Mouse (Mus musculus) erythroblast, embryonic 14.5 days (primary cell): ENCODE data around the gene Acp2. TPM values are rescaled to one million over a fixed set of nuclear protein-coding genes. Genes with fewer than 3 reads are reported as not detected.
A peak's percentile ranks its signal among the peaks of the same experiment; 100 is the strongest.

ENCODE experiments used
- H3K27me3 ChIP-seq: 2 replicates; pipeline ENCODE4 v1.6.1; 2012; ENCODE audit warnings: inconsistent platforms; ENCODE audit not compliant: control insufficient read depth
- H3K36me3 ChIP-seq: 2 replicates; pipeline ENCODE4 v1.6.1; 2012; ENCODE audit warnings: mild to moderate bottlenecking, inconsistent platforms; ENCODE audit not compliant: control insufficient read depth
- H3K4me1 ChIP-seq: 2 replicates; pipeline ENCODE4 v1.6.1; 2012; ENCODE audit warnings: inconsistent platforms; ENCODE audit not compliant: control insufficient read depth
- H3K4me3 ChIP-seq: replicated peaks from 2 replicates; pipeline ENCODE3; 2012; ENCODE audit warnings: moderate library complexity, mild to moderate bottlenecking, inconsistent platforms
- H3K9me3 ChIP-seq: 2 replicates; pipeline ENCODE4 v1.6.1; 2012; ENCODE audit warnings: low read length, inconsistent platforms, mixed read lengths; ENCODE audit not compliant: control insufficient read depth
- GATA1 ChIP-seq: IDR thresholded peaks from 2 replicates; pipeline ENCODE4 v1.6.1; 2012; ENCODE audit warnings: low read length, inconsistent platforms, mixed read lengths
- TAL1 ChIP-seq: IDR thresholded peaks from 3 replicates; pipeline ENCODE4 v1.6.1; 2012; ENCODE audit warnings: low read length, inconsistent platforms, mixed read lengths
- polyA plus RNA-seq: library from polyadenylated mRNA; stranded (reverse); fragments of >175 nt; gene quantifications from 2 replicates; pipeline ENCODE4 v1.2.3, GENCODE M21; 2012

The Acp2 gene
- polyA plus RNA-seq, 1 experiment = 0.16 TPM

DNA sequence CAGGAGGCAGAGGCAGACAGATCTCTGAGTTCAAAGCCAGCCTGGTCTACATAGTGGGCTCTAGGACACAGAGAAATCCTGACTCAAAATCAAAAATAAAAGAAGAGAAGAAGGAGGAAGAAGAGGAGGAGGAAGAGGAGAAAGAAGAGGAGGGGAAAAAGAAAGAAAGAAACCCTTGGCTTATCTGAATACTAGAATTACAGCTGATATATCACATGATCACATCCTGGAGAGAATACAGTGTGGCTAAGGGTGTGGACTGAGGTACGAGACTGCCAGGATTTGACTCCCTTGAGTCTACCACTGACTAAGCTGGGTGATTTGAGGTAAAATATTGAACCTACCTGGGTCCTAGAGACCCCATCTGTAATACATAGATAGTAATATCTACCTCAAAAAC lies 16.5 kb upstream of the Acp2 start:
- peaks cover 16% of the 10 kb centered on the region for H3K27me3 ChIP-seq
- no peaks in the 10 kb centered on the region for H3K9me3 ChIP-seq
- no peak overlapping the region for H3K4me3 ChIP-seq
- peaks cover 31% of the 10 kb centered on the region for H3K4me1 ChIP-seq
- TF ChIP-seq TAL1 (no peak), GATA1 (no peak)
- no peaks in the 10 kb centered on the region; the same call in 1 of the 2 replicates for H3K36me3 ChIP-seq

DNA sequence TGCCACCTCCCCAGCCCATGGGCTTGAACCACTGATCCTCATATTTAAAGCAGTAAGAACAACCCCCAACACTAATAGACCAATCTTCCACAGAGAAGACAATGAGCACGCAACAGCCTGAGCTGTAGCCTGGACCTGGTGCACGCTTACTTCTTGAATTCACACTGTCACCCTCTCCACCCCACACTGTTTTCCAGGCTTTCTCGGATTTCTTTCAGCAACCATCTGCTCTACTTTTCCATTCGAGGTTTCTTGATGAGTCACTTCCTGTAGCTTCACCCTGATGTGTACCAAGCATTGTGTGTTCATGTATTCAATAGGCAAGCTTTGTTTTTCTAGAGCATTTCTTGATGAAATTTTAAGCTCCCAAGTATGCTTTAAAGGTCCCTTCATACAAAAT lies 15.3 kb upstream of the Acp2 start:
- peaks cover 21% of the 10 kb centered on the region for H3K4me1 ChIP-seq
- no peak for TF ChIP-seq GATA1
- TF ChIP-seq TAL1 = no peak
- H3K36me3 ChIP-seq = no peaks in the 10 kb centered on the region; the same call in 1 of the 2 replicates
- no peaks in the 10 kb centered on the region for H3K9me3 ChIP-seq
- H3K4me3 ChIP-seq = no peak overlapping the region
- H3K27me3 ChIP-seq = peaks cover 10% of the 10 kb centered on the region

DNA sequence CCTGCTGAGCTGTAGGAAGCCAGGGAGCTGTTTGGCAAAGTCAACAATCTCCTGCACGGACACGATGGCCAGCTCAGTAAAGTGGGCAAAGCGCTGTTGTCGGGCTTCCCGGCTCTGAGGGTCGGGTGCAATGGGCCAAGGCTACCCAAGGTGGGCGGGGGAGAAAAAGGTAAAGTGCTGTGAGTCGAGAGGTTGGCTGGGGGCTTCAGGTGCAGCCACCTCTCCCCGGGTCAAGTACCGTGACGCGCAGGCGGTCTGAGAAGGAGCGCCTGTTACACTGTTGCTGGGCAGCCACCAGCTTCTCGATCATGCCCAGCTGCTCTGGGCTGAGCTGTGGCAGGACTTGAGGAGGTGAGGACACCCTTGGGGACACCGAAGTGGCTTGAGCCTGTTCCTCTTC lies 12.2 kb upstream of the Acp2 start:
- no peaks in the 10 kb centered on the region; the same call in 1 of the 2 replicates for H3K36me3 ChIP-seq
- peaks cover 30% of the 10 kb centered on the region for H3K27me3 ChIP-seq
- no peak for TF ChIP-seq GATA1
- no peak for TF ChIP-seq TAL1
- no peak overlapping the region for H3K4me3 ChIP-seq
- H3K9me3 ChIP-seq = no peaks in the 10 kb centered on the region
- H3K4me1 ChIP-seq = peaks cover 8% of the 10 kb centered on the region

DNA sequence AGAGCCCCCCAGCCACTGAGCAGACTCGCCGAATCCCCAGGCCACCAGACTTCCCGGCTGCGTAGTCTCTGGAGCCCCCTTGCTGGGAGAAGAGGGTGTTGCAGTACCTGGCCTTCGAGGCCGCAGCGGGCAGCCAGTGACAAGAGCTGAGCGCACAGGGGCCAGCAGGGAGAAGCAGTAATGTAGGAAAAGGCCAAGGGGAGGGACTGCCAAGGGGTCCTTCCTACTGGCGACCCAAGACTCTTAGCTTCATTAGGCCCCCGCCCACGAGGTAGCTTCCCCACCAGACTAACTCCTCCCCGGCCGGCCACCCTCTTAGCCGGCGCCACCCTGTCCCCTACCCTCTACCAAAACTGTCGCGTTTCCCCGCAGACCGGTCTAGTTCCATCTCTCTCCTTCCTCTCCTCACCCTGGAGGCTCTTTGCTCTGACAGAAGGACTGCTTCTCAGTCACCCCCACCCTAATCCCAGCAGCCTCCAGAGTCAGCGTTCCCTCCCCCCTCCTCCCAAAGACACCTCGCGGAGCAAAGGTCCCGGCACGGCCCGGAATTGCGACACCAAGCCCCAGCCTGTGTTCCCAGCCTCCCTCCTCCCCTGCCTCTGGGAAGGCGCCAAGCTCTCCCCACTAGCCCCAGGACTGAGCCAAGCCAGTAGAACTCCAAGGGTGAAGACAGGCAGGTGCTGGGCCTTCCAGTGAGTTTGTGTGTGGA lies 7.9 kb upstream of the Acp2 start:
- Histone ChIP-seq H3K27me3 (peaks cover 45% of the 10 kb centered on the region), H3K36me3 (no peaks in the 10 kb centered on the region; the same call in 1 of the 2 replicates), H3K4me3 (peak overlapping the region; percentile 46), H3K9me3 (no peaks in the 10 kb centered on the region), H3K4me1 (peaks cover 8% of the 10 kb centered on the region)
- TF ChIP-seq TAL1 = no peak

DNA sequence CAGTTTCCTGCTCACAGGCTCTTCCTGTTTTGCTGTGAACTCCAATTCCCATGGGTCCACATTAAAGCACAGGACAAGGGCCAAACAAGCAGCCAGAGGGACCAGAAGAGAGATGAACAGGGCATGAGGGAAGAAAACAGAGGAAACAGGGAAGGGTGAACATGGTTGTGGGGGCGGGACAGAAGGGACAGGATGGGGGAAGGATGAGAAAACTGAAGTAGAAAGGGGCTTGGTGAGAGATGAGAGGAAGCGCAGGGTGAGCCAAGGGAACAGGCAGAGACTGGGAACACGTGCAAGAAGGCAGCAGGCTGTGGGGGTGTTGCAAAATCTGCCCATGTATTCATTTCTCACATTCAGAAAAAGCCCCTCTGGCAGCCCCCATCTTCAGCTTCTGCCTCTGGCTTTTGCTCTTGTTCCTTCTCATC lies 6.1 kb upstream of the Acp2 start:
- Histone ChIP-seq H3K36me3 (no peaks in the 10 kb centered on the region; the same call in 1 of the 2 replicates), H3K9me3 (no peaks in the 10 kb centered on the region), H3K4me1 (peaks cover 11% of the 10 kb centered on the region), H3K4me3 (no peak overlapping the region), H3K27me3 (peaks cover 43% of the 10 kb centered on the region)
- TF ChIP-seq GATA1 = no peak
- no peak for TF ChIP-seq TAL1

DNA sequence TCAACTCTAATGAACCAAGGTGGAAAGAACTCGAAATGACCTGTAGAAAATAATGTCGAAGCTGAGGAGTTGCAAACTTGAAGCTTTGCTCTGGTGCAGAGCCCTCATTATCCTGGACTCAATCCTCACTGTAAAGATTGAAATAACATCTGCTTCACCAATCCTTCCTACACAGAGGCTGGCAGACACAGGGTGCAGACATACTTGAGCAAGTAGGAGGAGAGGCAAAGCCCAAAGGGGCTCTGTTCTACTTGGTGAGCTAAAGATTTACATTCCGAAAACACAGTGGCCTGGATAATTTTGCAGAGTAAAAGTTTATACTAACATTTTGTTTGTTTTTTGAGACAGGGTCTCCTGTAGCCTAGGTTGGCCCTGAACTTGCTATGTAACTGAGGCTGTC lies 3.8 kb upstream of the Acp2 start:
- Histone ChIP-seq H3K36me3 (no peaks in the 10 kb centered on the region), H3K4me1 (peaks cover 31% of the 10 kb centered on the region), H3K27me3 (peaks cover 31% of the 10 kb centered on the region), H3K4me3 (no peak overlapping the region), H3K9me3 (no peaks in the 10 kb centered on the region)
- TF ChIP-seq TAL1 = no peak
- no peak for TF ChIP-seq GATA1

DNA sequence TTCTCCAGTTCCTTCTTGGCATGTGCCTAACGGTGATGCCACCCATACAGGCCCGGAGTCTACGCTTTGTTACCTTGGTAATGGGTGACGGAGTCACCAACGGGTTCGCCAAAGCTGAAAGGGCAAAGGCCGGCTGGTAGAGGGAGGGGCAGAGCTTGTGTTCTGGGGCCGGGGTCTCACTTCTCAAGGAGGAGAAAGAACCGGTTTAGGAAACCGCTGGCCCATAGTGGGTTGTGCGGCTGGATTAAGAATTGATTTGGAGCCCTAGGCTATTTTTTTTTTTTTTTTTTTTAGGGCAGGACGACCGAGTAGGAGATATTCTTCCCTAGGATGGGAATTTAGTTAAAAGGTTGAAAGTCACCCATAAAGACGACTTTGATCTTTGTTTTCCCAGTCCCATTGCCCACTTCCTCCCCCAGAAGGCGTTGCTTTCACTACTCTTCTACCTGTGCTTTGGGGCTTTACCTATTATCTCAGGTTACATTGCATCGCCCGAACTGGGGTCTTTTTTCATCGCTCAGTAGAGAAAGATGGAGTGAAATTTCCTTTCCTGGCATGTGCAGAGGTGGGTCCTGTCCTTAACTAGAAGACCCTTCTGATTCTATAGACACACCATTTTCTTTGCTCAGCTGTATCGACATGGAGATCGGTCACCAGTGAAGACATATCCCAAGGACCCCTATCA lies 429 bp downstream of the Acp2 start:
- H3K4me3 ChIP-seq = peak overlapping the region; percentile 85
- no peaks in the 10 kb centered on the region for H3K9me3 ChIP-seq
- H3K4me1 ChIP-seq = peaks cover 29% of the 10 kb centered on the region
- TF ChIP-seq TAL1 (no peak), GATA1 (no peak)
- peaks cover 26% of the 10 kb centered on the region for H3K36me3 ChIP-seq
- H3K27me3 ChIP-seq = no peaks in the 10 kb centered on the region

DNA sequence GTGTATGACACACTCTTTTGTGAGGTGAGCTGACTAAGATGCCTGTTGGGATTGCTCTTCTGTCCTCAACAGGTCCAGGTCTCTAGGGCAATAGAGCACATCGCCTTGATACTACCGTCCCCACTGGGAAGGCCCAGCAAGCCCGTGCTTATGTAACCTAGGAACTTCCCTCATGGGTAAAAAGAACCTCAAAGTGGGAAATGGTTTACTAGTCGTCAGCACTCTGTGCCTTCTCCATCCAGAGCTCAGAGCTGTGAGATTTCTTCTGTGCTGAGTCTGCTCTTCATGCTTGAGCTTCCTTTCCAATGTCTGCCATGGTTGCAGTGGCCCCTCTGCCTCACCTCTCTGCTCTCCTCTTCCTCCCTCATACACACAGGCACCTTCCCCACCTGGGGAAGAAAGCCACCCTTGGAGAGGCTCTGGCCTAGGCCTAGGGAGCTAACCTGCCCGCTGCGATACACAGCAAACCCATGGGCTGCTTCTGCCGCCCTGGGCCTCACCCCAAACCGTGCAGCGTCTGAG lies 3.6 kb downstream of the Acp2 start:
- Histone ChIP-seq H3K4me1 (peaks cover 29% of the 10 kb centered on the region), H3K36me3 (peaks cover 54% of the 10 kb centered on the region), H3K4me3 (no peak overlapping the region), H3K27me3 (no peaks in the 10 kb centered on the region), H3K9me3 (no peaks in the 10 kb centered on the region)
- TF ChIP-seq GATA1 = no peak
- TF ChIP-seq TAL1 = no peak

DNA sequence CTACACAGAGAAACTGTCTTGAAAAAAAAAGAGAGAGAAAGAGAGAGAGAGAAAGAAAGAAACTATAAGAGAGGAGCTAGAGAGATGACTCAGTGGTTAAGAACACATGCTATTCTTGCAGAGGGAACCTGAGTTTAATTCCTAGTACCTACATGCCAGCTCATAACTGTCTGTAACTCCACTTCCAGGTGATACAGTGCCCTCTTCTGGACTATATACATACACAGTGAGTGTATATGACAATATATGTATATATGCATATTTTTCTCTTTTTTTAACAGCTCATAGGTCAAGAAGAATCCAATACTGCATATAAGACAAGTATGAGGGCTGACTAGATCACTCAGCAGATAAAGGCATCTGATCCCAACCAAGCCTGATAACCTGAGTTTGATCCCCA lies 10.6 kb downstream of the Acp2 start:
- H3K4me1 ChIP-seq = no peaks in the 10 kb centered on the region
- H3K9me3 ChIP-seq = no peaks in the 10 kb centered on the region
- no peak overlapping the region for H3K4me3 ChIP-seq
- peaks cover 68% of the 10 kb centered on the region for H3K36me3 ChIP-seq
- no peaks in the 10 kb centered on the region for H3K27me3 ChIP-seq
- TF ChIP-seq GATA1 (no peak), TAL1 (no peak)
